Mouse (Mus musculus): ENCODE measurements around the gene Hivep3. TPM values are rescaled to one million over a fixed set of nuclear protein-coding genes. Genes with fewer than 3 reads are reported as not detected.

Hivep3 gene
- polyA plus RNA-seq, 1 experiment: 1.4 TPM

DNA sequence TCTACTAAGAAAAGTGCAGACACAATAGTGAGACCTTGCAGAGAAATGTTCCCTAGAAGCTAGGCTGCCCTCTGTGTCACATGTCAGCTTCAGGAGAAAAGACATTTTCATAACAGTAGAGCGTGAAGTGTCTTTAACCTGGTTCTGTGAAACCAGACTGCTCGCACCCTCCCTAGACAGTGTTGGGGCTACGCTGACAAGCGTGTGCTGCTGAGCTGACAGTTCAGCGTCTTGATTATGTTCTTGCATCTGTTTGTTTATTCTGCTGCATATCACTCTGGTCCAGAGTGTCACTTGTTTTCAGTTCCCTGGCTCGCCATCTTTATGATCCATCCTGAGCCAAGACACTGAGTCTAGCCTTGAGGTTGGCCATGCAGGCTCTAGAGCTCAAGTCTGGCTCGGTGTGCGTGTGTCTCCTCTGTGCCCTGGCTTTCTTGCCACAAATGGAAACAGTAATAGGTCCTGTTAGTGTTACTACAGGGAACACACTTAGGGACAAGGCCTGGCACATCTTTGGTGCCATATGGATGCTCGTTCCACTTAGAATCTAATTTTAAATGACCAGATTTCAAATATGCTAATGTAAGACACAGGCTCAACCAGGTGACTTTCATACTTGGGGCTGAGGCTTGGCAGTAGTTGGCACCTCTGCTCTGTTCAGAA, 28.0 kb downstream of the Hivep3 start:
- no peak overlapping the region for H3ac ChIP-seq (ENCODE audit: control insufficient read depth, insufficient read length, low read depth)
- no peak for TF ChIP-seq MAX (IDR thresholded peaks at IDR 0.05)
- TF ChIP-seq CEBPB (IDR thresholded peaks at IDR 0.05; ENCODE audit: low read depth): no peak
- TF ChIP-seq CTCF (IDR thresholded peaks at IDR 0.05; ENCODE audit: control insufficient read depth, insufficient read depth, insufficient read length): no peak
- TF ChIP-seq USF1 (IDR thresholded peaks at IDR 0.05; ENCODE audit: low read depth): no peak
- TF ChIP-seq FOSL1 (IDR thresholded peaks at IDR 0.05; ENCODE audit: insufficient read depth, low read length, poor library complexity, severe bottlenecking): no peak
- TF ChIP-seq MYOD1 (IDR thresholded peaks at IDR 0.05; ENCODE audit: control insufficient read depth, insufficient read length, low read depth): no peak
- no peak for TF ChIP-seq MYOG (IDR thresholded peaks at IDR 0.05; ENCODE audit: control insufficient read depth, extremely low read depth, insufficient read length)
- peaks cover 12% of the 10 kb centered on the region for H3K27me3 ChIP-seq (ENCODE audit: control insufficient read depth, insufficient read depth, insufficient read length)
- H3K36me3 ChIP-seq (ENCODE audit: control insufficient read depth, insufficient read depth): no peaks in the 10 kb centered on the region
- H3K79me2 ChIP-seq (ENCODE audit: control insufficient read depth, insufficient read depth): no peaks in the 10 kb centered on the region
- H3K79me3 ChIP-seq (ENCODE audit: low read depth): no peaks in the 10 kb centered on the region
- no peak overlapping the region for H3K4me3 ChIP-seq (ENCODE audit: insufficient read depth, poor library complexity, severe bottlenecking)

DNA sequence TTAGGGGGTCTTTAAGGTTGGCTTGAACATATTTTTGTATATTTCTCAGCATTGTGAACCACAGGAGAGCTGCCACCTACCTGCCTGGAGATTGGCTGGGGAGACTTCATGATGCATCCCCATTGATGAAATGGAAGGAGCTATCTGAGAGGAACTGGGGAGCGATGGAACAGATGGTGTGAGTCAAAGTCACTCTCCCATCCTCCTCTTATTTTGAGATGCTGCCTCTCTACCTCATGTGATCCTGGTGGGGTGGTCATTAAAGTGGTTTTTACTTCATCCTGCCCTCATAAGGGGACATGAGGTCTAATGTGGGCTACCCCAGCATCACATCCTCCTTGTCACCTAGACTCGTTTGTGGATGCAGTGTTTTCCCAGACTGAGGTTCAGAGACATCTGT, 28.6 kb downstream of the Hivep3 start:
- H3K79me2 ChIP-seq (ENCODE audit: control insufficient read depth, insufficient read depth): no peaks in the 10 kb centered on the region
- peaks cover 12% of the 10 kb centered on the region for H3K27me3 ChIP-seq (ENCODE audit: control insufficient read depth, insufficient read depth, insufficient read length)
- TF ChIP-seq CTCF (IDR thresholded peaks at IDR 0.05; ENCODE audit: control insufficient read depth, insufficient read depth, insufficient read length) (no peak), MYOD1 (IDR thresholded peaks at IDR 0.05; ENCODE audit: control insufficient read depth, insufficient read length, low read depth) (no peak), FOSL1 (IDR thresholded peaks at IDR 0.05; ENCODE audit: insufficient read depth, low read length, poor library complexity, severe bottlenecking) (no peak), MYOG (IDR thresholded peaks at IDR 0.05; ENCODE audit: control insufficient read depth, extremely low read depth, insufficient read length) (no peak), MAX (IDR thresholded peaks at IDR 0.05) (no peak), USF1 (IDR thresholded peaks at IDR 0.05; ENCODE audit: low read depth) (no peak), CEBPB (IDR thresholded peaks at IDR 0.05; ENCODE audit: low read depth) (no peak)
- H3K4me3 ChIP-seq (ENCODE audit: insufficient read depth, poor library complexity, severe bottlenecking): no peak overlapping the region
- H3K79me3 ChIP-seq (ENCODE audit: low read depth): no peaks in the 10 kb centered on the region
- no peaks in the 10 kb centered on the region for H3K36me3 ChIP-seq (ENCODE audit: control insufficient read depth, insufficient read depth)
- H3ac ChIP-seq (ENCODE audit: control insufficient read depth, insufficient read length, low read depth): no peak overlapping the region

DNA sequence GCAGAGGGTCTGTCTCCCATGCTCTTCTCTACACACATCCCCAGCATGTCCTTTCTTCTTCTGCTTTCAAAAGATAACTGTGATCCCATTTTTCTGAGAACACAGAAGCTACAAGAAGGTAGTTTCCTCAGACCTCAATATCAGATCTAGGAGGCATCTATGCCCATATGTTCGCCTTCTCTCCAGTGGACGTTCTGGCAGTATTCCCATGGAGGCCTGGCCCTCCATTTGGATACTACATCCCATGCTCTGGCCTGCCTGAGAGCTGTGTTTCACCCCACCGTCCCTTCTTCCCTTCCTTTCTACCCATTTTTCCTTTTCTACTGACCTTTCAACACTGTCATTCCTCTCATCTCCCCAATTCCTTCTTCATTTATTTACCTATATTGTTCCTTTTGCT, 34.5 kb downstream of the Hivep3 start:
- peaks cover 8% of the 10 kb centered on the region for H3K27me3 ChIP-seq (ENCODE audit: control insufficient read depth, insufficient read depth, insufficient read length)
- no peak overlapping the region for H3K4me3 ChIP-seq (ENCODE audit: insufficient read depth, poor library complexity, severe bottlenecking)
- H3K79me2 ChIP-seq (ENCODE audit: control insufficient read depth, insufficient read depth): no peaks in the 10 kb centered on the region
- no peaks in the 10 kb centered on the region for H3K36me3 ChIP-seq (ENCODE audit: control insufficient read depth, insufficient read depth)
- TF ChIP-seq CEBPB (IDR thresholded peaks at IDR 0.05; ENCODE audit: low read depth) (no peak), MYOD1 (IDR thresholded peaks at IDR 0.05; ENCODE audit: control insufficient read depth, insufficient read length, low read depth) (no peak), MYOG (IDR thresholded peaks at IDR 0.05; ENCODE audit: control insufficient read depth, extremely low read depth, insufficient read length) (no peak), USF1 (IDR thresholded peaks at IDR 0.05; ENCODE audit: low read depth) (no peak)
- no peak overlapping the region for H3ac ChIP-seq (ENCODE audit: control insufficient read depth, insufficient read length, low read depth)
- no peaks in the 10 kb centered on the region for H3K79me3 ChIP-seq (ENCODE audit: low read depth)

DNA sequence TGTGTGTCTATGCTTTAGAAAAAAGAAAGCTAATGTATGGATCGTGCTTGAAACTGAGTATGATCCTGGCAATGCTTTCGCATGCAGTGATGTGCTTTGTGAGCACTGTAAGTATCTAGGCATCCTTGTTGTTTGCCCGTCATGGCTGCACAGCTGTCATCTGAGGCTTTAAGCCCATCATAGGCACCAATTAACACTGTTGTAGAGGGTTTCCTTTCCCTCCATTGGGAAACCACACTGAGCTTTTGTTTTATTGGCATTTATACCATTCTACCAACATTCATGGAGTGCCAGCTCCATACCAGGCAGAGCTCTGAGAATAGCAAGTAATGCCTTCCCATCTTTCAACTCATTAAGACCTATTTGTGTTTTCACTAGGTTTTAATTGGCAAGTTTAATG, 42.3 kb downstream of the Hivep3 start:
- no peaks in the 10 kb centered on the region for H3K79me2 ChIP-seq (ENCODE audit: control insufficient read depth, insufficient read depth)
- no peaks in the 10 kb centered on the region for H3K36me3 ChIP-seq (ENCODE audit: control insufficient read depth, insufficient read depth)
- H3K79me3 ChIP-seq (ENCODE audit: low read depth): no peaks in the 10 kb centered on the region
- no peak overlapping the region for H3K4me3 ChIP-seq (ENCODE audit: insufficient read depth, poor library complexity, severe bottlenecking)
- peaks cover 3% of the 10 kb centered on the region for H3K27me3 ChIP-seq (ENCODE audit: control insufficient read depth, insufficient read depth, insufficient read length)
- TF ChIP-seq MAX (IDR thresholded peaks at IDR 0.05) (no peak), MYOG (IDR thresholded peaks at IDR 0.05; ENCODE audit: control insufficient read depth, extremely low read depth, insufficient read length) (no peak), USF1 (IDR thresholded peaks at IDR 0.05; ENCODE audit: low read depth) (no peak), MYOD1 (IDR thresholded peaks at IDR 0.05; ENCODE audit: control insufficient read depth, insufficient read length, low read depth) (no peak), CEBPB (IDR thresholded peaks at IDR 0.05; ENCODE audit: low read depth) (no peak), CTCF (IDR thresholded peaks at IDR 0.05; ENCODE audit: control insufficient read depth, insufficient read depth, insufficient read length) (no peak), FOSL1 (IDR thresholded peaks at IDR 0.05; ENCODE audit: insufficient read depth, low read length, poor library complexity, severe bottlenecking) (no peak)
- H3ac ChIP-seq (ENCODE audit: control insufficient read depth, insufficient read length, low read depth): no peak overlapping the region

DNA sequence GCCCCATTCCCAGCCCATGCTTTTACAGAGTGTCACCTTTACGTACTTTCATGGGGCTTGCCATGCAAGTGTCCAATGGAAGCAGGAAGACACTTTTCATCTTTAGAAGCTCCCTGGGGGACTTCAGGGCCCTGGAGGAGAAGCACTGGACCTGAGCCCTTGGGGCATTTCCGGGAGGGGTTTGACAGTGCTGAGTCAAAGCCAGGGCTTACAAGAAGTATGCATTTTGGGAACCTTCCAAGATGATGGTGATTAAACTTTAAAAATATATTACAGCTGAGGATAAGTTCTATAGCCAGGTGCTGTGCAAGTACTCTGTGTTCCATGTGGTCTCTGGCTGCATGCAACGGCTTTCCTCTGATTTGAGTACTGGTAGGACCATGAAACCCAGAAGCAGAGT, 43.6 kb downstream of the Hivep3 start:
- Histone ChIP-seq H3K36me3 (ENCODE audit: control insufficient read depth, insufficient read depth) (no peaks in the 10 kb centered on the region), H3K79me2 (ENCODE audit: control insufficient read depth, insufficient read depth) (no peaks in the 10 kb centered on the region), H3ac (ENCODE audit: control insufficient read depth, insufficient read length, low read depth) (no peak overlapping the region), H3K4me3 (ENCODE audit: insufficient read depth, poor library complexity, severe bottlenecking) (no peak overlapping the region), H3K79me3 (ENCODE audit: low read depth) (no peaks in the 10 kb centered on the region), H3K27me3 (ENCODE audit: control insufficient read depth, insufficient read depth, insufficient read length) (peaks cover 3% of the 10 kb centered on the region)
- TF ChIP-seq CTCF (IDR thresholded peaks at IDR 0.05; ENCODE audit: control insufficient read depth, insufficient read depth, insufficient read length): no peak
- no peak for TF ChIP-seq CEBPB (IDR thresholded peaks at IDR 0.05; ENCODE audit: low read depth)
- TF ChIP-seq MYOD1 (IDR thresholded peaks at IDR 0.05; ENCODE audit: control insufficient read depth, insufficient read length, low read depth): no peak
- no peak for TF ChIP-seq MYOG (IDR thresholded peaks at IDR 0.05; ENCODE audit: control insufficient read depth, extremely low read depth, insufficient read length)
- TF ChIP-seq FOSL1 (IDR thresholded peaks at IDR 0.05; ENCODE audit: insufficient read depth, low read length, poor library complexity, severe bottlenecking): no peak
- no peak for TF ChIP-seq USF1 (IDR thresholded peaks at IDR 0.05; ENCODE audit: low read depth)
- TF ChIP-seq MAX (IDR thresholded peaks at IDR 0.05): no peak
